Mouse (Mus musculus) forebrain, embryonic 15.5 days (tissue): ENCODE data around the gene Alx3. TPM values are rescaled to one million over a fixed set of nuclear protein-coding genes. Genes with fewer than 3 reads are reported as not detected.

Experiments used
- polyA plus RNA-seq: library from polyadenylated mRNA; unstranded; fragments of >200 nt; fragmentation: Nextera tagmentation; extraction: Ambion mirVana; gene quantifications from 2 replicates; pipeline ENCODE4 v1.2.1, GENCODE M21; 2015

Gene Alx3
- polyA plus RNA-seq, 1 experiment from 2014 or later = 3.1 TPM

Other genes with a start within 250 kb of the Alx3 start
- 1.6 and 1.8 TPM in 2 replicates for gene Kcnc4, start 135.5 kb upstream of the Alx3 start, polyA plus RNA-seq
- 17.2 and 19.6 TPM in 2 replicates for gene Slc6a17, start 77.0 kb upstream of the Alx3 start, polyA plus RNA-seq
- gene Ubl4b, start 40.0 kb upstream of the Alx3 start, polyA plus RNA-seq = 0.13 TPM in 1 of 2 replicates, not detected in the other
- not detected in 2 replicates for gene Gm10961, start 36.3 kb downstream of the Alx3 start, polyA plus RNA-seq
- gene Strip1, start 36.7 kb downstream of the Alx3 start, polyA plus RNA-seq = 148 and 149 TPM in 2 replicates
- gene Ahcyl1, start 101.5 kb downstream of the Alx3 start, polyA plus RNA-seq = 110 and 114 TPM in 2 replicates
- 6.5 and 7.9 TPM in 2 replicates for gene Csf1, start 165.4 kb downstream of the Alx3 start, polyA plus RNA-seq